Mouse (Mus musculus): ENCODE data around the gene Tssk6. TPM values are rescaled to one million over a fixed set of nuclear protein-coding genes. Genes with fewer than 3 reads are reported as not detected.

The Tssk6 gene
- polyA plus RNA-seq, 3 experiments from 2014 or later: 0.35 to 1.2 TPM; not detected in 1

DNA sequence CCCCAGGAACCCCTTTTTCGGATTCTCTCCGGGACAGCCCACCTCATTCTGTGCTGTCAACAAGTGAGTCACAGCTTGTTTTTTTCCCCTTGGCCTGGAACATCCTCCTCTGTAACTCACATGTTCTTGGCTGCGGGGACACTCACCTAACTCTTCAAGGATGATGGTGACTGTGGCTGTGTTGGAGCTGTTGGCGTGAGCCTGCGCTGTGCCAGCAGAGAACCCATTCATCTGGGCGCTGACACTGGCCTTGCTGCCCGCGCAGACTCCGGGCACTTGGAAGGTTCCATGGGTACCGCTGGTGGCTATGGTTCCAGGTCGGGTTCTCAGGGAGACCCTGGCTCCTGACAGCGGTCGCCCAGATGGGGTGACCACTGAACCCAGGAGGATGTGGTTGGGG is 17.8 kb upstream of the Tssk6 start:
- ATAC-seq: no peak

DNA sequence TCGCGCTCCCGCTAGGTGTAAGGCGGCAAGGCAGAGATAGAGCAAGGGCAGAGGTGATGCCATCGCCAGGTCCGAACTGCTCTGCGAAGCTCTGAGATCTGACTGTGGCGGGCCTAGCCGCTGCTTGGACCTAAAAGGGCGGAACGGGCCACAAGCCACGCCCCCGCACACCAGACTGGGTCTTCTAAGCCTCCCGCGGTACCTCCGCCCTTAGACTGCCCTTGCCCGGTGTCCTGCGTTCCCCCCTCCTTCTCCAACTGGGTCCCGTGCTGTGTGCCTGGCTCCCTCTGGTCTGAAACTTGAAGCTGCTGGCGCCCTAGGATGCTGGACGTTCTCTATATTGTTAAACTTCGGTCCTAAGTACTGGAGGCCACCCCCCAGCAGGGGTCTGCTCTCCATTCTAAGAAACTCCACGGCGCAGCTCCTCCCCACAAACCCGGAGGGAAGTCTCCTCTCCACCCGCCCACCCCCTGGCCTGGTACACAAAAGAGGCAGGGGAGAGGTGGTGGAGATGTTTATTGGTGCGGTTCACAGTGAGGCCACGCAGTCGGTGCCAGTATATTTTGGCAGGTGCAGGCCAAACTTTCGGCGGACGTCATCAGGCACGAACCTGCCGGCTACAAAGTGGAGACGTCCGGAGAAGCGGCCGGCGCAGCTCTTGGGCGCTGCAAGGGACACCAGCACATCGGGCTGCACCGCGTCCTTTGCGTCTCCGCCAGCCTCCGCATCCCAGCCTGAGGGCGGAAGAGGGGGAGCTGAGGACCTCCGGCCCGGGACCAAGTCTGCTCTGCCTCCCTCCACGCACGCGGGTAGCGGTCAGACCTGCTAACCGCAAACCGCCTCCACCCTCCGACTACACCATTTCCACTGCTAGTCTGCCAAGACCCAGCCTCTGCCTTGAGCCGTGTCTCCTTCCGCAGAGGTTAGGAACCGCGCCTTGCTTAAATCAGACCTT is 14.4 kb upstream of the Tssk6 start, which contains the start of gene Cilp2:
TSS of gene Cilp2 (minus strand) at position 399 of the 955 bp plus-strand sequence.
- peak; percentile 44 for ATAC-seq

DNA sequence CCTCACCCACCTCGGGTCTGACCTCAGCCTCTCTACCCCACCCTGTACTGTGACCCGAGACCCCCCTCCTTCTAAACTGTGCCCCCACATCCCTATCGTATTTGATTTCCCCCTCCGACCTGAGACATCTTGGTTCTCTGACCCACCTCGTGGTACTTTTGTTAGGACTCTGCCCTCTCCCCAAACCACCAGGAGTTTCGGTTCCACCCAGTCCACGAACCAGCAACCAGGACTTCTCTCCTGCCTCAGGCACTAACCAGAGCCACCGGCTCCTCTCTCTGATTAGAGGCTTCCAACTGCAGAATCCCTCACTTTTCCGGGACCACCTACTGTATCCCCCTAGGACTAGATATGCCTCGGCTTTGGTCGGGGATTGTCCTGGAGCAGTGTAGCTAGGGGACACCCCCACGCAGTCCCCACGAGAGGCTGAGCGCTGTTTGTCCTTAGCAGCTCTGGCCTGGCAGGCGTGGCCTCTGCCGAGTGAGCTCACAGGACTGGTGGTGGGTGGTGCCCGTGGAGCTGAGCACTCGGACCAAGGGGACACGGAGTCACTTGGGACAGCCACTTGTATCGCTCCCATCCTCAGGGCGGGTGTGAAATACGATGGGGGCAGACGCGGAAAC is 13.6 kb upstream of the Tssk6 start:
- ATAC-seq: no peak

DNA sequence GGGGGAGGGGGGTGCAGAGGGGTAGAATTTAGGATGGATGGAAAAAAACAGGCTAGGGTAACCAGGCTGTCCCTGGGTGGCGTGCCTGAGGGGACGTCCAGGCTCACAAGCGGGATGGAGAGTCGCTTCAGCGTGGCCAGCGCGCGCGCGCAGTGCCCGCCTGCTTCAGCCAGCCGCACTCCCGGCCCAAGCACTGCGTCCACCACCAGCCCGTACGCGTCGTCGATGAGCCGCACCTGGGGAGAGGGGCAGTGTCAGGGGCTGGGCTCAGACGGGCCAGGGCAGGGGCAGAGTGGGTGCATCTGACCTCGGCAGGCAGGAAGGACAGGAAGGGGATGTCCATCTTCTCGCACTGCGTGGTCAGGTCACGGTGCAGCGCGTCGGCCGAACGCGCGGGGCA is 13.1 kb upstream of the Tssk6 start:
- ATAC-seq: no peak

DNA sequence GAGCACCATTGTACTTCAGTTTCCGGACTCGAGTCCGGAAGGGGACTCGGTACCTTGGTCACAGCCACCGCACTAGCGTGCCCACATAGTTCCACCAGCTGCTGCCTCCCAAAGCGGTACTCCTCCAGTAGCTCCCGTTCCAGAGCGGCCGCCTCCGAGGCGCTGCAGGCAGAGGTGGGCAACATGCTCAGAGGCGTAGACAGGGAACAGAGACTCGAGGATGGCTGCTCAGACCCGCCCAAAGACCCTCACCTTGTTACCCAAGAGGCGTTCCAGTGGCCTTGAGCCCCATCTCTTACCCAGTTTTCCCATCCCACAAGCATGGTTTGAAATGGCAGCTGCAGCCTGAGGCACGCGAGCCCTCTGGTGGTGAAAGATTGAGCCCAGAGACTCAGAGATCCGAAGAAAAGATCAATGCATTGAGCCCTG is 11.2 kb upstream of the Tssk6 start:
- ATAC-seq: no peak

DNA sequence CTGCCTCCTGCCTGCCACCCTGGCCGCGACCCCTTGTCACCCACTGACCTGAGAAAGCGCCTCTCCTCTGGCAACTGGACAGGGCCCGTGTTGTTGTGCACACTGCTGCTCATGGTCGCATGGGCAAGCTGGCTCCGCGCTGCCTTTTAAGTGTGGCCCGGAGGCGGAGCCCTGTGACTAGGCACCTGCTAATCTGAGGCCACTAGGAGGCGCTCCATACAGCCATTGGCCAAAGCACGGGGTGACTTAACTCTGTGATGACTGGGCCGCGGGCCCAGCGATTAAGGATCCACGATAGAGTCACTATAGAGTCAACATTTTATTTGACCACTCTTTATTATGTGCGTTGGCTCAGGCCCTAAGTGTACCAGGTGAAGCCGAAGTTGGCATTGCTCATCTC is 8.1 kb upstream of the Tssk6 start:
- ATAC-seq: no peak

DNA sequence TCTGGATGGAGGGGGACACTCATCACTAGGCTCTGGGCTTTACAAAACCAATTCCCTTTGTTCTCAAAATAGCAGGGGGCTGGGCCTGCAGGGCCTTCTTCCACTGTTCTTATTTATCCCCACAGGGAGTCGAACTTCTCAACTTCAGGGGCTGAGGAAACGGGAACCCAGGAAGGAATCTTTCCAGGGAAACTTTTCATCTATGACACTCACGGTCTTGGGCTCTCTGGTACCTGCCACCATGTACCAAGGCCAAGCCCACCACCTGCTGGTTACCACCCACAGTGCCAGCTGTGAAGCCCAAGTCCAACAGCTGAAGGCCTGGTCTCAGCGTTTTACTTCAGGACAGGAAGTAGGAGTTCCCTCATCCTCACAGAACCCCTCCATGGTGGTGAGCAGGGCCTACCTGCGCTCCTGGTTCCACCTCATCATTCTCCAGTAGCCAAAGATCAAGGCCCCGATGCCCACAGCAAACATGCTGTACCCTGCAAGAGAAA is 7.1 kb upstream of the Tssk6 start:
- ATAC-seq: no peak

DNA sequence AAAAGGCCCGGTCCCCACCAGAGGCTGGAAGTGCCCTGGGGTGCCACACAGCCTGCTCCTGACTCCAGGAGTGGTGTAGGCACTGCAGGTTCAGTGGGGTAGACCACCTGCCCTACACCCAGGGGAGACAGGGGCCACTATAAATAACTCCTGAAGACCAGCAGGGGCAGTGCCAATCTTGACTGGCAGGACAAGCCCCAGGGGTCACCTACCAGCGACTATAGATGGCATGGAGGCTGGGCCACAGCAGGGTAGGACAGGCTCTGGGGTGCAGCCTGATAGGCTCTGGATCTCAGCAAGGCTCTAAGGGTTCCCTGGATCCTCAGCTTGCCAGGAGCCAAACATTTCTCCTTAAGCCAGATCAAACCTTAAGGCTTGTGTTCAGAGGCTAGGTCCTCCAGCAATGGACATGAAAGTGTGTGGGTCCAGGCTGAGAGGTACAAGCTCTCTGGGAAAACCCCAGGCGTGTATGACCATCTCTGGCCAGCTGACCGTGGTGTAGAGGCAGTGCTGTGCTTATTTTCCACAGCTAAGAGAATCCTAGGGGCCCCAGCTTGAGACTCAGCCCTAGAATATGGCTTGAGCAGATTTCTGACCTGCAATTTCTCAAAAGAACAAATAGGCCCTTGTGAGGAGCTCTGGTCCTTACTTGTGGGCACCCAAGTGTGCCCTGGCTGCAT is 6.1 kb upstream of the Tssk6 start:
- ATAC-seq: no peak

DNA sequence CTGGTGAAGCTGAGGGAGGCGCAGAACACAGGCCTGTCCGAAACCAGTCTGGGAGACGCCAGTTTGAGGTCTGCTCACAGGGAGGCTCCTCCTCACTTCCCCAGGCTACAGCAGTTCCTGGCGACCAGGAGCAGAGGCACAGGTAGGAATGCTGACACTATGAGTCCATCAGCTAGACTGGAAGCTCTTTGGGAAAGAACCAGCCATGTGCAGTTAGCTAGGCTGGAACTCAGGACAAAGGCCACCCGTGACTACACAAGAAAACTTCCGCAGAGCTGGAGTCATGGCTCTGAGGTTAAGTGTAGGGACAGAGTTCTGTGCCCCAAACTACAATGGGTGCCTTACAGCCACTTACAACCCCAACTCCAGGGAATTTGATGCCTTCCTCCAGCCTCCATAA is 4.1 kb upstream of the Tssk6 start:
- no peak for ATAC-seq

DNA sequence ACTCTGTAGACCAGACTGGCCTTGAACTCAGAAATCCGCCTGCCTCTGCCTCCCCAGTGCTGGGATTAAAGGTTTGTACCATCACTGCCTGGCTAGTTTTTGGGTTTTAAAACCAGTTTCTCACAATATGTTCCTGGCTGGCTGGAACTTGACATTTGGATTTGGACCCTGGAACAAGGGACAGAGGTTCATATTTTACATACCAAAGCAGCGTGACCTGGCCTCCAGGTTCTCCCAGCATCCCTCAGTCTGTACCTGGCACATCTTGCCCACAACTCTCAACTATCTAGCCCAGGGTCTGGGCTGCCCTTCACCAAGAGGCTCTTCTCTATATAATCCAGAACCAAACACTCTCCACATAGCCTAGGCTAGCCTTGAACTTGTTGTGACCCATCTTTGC is 2.1 kb upstream of the Tssk6 start:
- ATAC-seq: no peak

DNA sequence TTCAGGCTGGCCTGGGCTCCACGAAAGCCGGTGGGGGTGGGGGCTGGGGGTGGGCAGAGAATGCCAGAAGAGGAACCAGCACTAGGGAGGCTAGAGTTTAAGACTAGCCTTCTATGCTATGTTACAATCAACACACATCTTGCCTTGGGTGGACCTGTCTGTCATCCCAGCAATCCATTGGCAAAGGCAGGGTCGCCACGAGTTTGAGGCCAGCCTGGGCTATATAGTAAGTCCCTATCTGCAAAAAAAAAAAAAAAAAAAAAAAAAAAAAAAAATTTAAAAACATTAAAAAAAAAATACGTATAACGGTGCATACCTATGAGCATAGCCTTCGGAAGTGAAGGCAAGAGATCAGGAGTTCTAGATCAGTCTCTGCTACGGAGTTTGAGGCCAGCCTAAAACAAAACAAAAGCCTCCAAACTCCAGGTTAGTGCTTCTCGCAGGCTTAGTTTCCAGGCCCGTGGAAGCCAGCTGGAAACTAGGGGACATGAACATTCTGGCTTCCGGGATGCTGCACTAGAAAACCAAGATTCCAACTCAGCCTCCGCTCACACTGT is 1.0 kb upstream of the Tssk6 start:
- ATAC-seq: peak; percentile 35

DNA sequence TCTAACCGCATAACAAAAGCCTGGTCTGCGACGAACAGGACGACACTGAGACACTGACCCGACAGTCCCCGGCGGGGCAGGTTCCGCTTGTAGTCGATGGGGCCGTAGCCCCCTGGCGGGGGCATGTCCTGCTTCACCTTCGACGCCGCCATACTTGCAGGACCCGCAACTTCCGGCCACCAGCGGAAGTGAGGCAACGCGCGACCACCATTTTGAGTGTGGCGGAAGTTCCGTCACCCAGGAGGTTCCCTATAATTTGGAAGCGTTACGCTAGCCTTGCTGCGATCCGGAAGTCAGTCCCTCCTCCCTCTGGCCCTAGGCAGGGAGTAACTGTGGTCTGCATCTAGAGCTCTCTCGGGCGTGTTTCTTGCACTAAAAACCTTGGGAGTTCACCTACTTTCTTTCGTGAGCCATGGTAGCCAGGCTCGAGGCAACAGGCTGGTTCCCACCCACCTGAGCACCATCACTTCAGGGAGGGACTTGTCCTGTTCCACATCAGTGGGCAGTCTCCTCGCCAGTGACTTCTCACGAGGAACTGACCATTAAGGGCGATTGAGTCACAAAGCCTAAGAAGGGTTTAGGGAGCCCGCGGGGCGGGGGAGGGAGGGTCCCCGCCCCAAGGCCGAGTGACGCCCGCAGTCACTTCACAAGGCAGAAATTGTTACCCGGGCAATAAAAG is 361 bp upstream of the Tssk6 start:
- ATAC-seq: peak; percentile 71

DNA sequence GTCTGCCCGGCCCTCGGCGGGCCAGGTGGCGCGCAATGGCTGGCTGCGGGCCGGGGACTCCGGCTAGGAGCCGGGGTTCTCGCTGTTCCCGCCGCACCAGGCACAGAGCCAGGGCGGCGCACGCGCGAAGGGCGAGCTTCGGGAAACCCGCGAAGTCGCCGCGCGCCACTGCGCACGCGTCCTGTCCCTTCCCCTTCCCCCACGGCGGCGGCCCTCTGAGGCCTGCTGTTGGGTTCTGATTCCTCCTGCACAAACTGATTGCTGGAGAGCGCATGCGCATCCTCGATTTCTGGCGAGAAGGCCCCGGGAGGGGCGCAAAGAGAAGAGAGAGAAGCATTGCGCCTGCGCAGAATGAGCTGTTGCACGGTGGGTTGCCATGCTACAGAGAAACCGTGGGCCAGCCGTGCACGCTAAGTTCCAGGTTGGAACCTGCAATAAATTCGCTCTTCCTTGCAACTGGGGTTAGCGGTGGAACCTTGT is 1.1 kb downstream of the Tssk6 start:
- ATAC-seq: peak; percentile 66

DNA sequence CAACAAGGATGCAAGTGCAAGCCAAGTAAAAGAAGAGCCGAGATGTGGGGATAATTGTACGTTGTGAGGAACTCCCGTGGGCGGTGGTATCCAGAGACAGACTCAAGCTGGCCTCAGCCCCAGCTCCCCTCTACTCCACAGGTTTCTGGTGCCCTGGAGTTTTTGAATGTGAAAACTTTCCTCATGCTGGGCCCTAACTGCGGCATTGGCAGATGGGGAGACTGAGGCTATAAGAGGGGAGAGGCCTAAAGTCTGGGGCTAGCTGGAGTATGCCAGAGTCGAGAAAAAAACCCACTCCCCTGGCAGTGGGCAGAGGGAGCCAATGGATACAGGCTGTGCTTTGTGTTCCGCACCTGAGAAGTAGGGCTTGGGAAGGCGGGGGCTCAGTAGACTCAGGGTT is 2.1 kb downstream of the Tssk6 start:
- ATAC-seq: no peak

DNA sequence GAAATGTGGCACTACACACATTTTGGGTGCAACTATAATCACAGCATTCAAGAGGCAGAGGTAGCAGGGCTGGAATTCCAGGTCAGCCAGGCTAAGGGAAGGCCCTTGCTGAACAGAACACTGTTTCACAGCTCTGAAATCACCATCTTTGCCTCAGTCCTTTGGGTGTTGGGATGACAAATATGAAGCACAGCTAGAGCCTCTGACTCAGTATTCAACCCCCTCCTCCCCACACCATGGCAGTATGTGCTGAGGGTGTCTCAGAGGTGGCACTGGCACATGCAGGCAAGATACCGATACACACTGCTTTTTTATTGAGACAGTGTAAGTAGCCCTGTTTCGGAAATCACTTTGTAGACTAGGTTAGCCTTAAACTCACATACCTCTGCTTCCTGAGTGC is 4.3 kb downstream of the Tssk6 start:
- no peak for ATAC-seq

DNA sequence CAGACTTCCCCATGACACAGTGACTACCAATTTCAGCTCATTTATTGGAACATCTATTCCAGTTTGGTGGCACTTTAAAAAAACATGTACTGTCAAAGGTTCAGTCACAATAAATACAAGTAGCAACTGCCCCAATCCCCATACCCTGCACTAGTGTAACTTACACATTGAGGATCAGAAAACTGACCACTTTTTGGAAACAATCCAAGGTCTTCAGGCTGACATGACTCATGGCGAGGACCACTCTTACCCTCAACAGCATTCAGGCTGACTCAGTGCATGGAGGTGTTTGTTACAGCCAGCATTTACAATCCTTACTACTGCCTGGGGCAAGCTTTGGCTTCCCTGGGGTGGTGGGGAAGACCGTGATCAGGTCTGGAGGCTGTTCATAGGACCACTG is 5.1 kb downstream of the Tssk6 start:
- no peak for ATAC-seq

DNA sequence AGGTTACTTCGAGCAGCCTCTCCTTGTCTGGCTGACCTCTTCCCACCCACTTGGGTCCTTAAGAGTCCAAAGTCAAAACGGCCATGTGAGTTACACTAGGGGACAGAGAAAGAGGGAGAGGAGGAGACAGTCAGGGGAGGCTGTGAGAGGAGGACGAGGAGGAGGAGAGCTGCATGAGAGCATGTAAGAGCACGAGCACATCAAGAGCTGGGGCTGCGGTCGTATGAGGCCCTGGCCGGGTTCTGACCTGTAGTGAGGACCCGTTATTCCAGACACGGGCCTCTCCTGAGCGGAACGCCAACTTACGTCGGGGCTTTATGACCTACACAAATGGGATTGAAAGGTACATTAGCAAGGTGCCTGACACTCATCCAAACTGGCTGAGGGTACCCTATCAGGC is 9.9 kb downstream of the Tssk6 start:
- no peak for ATAC-seq

DNA sequence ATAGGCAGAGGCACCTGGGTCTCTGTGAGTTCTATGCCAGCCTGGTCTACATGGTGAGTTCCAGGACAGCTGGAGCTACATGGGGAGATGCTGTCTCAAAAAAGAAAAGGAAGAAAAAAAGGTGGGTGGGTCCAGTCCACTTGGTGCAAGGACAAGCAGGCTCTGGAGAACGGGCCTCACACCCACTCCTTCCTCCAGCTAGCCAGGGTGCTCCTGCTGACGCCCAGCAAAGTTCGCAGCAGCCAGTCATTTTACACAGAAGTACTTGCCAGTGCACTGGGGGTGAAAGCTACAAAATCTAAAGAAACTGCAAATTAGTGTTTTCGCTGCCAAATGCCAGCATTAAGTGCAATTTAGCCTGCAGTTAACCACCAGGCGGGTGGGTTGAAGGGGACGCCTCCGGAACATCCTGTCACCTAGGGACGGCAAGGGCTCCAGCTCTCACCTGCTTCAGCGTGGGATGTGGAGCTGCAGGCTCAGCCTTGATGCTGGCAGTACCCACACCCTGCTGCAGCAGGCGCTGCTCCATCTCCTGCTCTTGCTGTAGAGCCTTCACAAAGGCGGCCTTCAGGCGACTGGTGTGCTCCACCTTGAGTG is 10.6 kb downstream of the Tssk6 start:
- ATAC-seq: no peak

DNA sequence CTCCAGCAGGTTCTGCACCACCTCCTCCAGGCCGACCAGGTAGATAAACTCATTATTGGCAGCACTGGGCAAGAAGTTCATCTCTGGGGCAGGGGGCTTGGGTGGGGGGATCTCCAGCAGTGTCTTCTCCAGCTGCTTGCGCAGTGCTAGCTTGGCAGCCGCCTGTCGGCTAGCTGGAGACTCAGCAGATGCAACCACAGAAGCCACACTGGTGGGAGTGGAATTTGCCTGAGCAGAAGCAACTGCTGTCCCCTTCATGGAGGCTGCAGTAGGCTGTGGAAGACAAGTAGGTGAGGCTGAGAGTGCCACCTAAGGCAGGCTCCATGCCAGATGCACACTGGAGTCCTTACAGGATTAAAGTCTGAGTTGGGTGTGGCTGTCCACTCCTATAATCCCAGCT is 12.5 kb downstream of the Tssk6 start:
- no peak for ATAC-seq

DNA sequence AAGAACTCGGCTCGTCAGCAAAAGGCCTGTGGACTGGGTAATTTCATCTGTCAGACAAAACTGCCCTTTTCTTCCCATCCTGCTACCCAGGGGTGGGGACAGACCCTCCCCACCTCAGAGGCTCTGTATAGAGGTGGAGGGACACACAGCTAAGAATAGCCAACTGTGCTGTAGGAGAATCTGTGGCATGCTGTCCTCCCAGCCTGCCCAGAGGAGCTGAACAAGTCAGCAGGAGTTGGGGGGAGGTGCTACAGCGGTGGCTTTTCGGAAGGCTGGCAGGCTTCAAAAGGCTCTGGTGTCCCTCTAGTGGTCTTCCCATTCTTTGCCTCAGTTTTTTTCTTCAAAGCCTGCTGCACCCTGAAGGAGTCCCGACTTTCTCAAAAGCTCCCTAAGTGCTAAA is 13.8 kb downstream of the Tssk6 start:
- no peak for ATAC-seq

DNA sequence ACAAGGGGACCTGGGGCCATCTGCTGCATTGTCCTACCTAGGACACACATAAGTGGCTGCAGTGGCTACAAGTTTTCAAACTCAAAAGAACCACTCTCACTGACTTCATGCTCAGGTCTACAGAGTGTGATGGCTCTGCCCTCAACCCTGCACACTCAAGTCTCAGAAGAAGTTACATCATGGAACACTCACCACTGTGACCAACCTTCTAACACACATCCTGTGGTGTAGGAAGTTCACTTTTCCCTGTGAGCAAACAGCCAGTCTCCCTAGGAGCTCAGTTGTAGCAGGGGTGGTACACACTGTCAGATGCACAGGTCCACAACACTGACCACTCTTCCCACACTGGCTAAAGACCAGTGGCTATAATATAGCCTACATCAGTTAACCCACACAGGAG is 16.5 kb downstream of the Tssk6 start:
- ATAC-seq: no peak

DNA sequence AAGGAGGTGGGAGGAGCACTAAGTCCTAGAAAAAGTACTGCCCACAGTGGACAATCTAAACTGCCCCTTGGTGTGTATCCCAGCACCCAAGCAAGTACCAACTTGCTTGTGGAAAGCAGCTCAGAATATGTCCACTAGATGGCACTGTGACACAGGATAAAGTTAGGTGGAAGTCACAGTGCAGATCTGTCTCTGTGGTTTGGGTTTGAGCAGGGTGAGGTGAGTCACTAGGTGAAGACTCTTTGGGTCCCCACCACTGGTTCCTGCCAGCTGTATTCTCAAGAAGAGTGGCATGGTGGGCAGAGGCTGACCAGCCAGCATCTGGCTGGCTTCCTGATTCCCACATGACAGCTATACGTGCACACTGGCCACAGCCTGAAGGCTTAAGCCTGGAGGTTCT is 17.0 kb downstream of the Tssk6 start:
- ATAC-seq: peak; percentile 72
